Mouse (Mus musculus) regulatory T cell (primary cell): Measurements from ENCODE around the gene 1700125H20Rik.

Source experiments
- in situ Hi-C: fragments of 300-600 bp; cut with MboI, MseI; formaldehyde crosslinking; loops from one replicate; pipeline ENCODE4 v1.15.1; 2025; ENCODE audit warnings: high pct_unique_total_duplicates

1700125H20Rik gene

GRCm38 (mm10) chr11:85184082-85184481 is 13.9 kb downstream of the 1700125H20Rik start:
- in situ Hi-C loops = no loop called here

- in situ Hi-C loops = no loop called here
Measured at GRCm38 (mm10) chr11:85184839-85185238, 14.6 kb downstream of the 1700125H20Rik start.

- in situ Hi-C loops = no loop called here
Measured at GRCm38 (mm10) chr11:85189110-85189509, 18.9 kb downstream of the 1700125H20Rik start.

- in situ Hi-C loops = no loop called here
Measured at GRCm38 (mm10) chr11:85190741-85191140, 20.5 kb downstream of the 1700125H20Rik start.

GRCm38 (mm10) chr11:85194206-85194605 is 24.0 kb downstream of the 1700125H20Rik start:
- in situ Hi-C loops = no loop called here

GRCm38 (mm10) chr11:85196046-85196445 is 25.8 kb downstream of the 1700125H20Rik start:
- in situ Hi-C loops = no loop called here

GRCm38 (mm10) chr11:85198906-85199305 is 28.7 kb downstream of the 1700125H20Rik start:
- in situ Hi-C loops = no loop called here

GRCm38 (mm10) chr11:85206231-85206630 is 36.0 kb downstream of the 1700125H20Rik start:
- in situ Hi-C loops = no loop called here

GRCm38 (mm10) chr11:85211151-85211550 is 40.9 kb downstream of the 1700125H20Rik start:
- in situ Hi-C loops = no loop called here

GRCm38 (mm10) chr11:85213215-85213614 is 43.0 kb downstream of the 1700125H20Rik start:
- in situ Hi-C loops = no loop called here

GRCm38 (mm10) chr11:85214679-85215078 is 44.5 kb downstream of the 1700125H20Rik start:
- in situ Hi-C loops = no loop called here

- in situ Hi-C loops = no loop called here
Measured at GRCm38 (mm10) chr11:85219014-85219413, 48.8 kb downstream of the 1700125H20Rik start.

GRCm38 (mm10) chr11:85222561-85222960 is 52.4 kb downstream of the 1700125H20Rik start:
- in situ Hi-C loops = no loop called here

- in situ Hi-C loops = no loop called here
Measured at GRCm38 (mm10) chr11:85223248-85223647, 53.0 kb downstream of the 1700125H20Rik start.
